Mouse (Mus musculus) heart, embryonic 11.5 days (tissue): ENCODE measurements around the gene Nexn. TPM values are rescaled to one million over a fixed set of nuclear protein-coding genes. Genes with fewer than 3 reads are reported as not detected.
A peak's percentile ranks its signal among the peaks of the same experiment; 100 is the strongest.

Experiments used
- ATAC-seq: fragments of 200-750 bp; cut with Nextera tagmentation; replicated peaks from 2 replicates; pipeline ENCODE4 v1.8.0; 2017; ENCODE audit warnings: moderate library complexity; ENCODE audit not compliant: insufficient number of reproducible peaks, low FRiP score, low TSS enrichment
- H3K27ac ChIP-seq: fragments of 300-500 bp; sonication (generic); 2 replicates; pipeline ENCODE4 v1.5.1; 2014; ENCODE audit warnings: mild to moderate bottlenecking, low read depth, low read length
- H3K27me3 ChIP-seq: fragments of 300-500 bp; sonication (generic); 2 replicates; pipeline ENCODE4 v1.6.1; 2014; ENCODE audit warnings: mild to moderate bottlenecking, low read length, mixed read lengths; ENCODE audit not compliant: control insufficient read depth, insufficient read depth
- H3K36me3 ChIP-seq: fragments of 300-500 bp; sonication (generic); 2 replicates; pipeline ENCODE4 v1.6.1; 2014; ENCODE audit warnings: mild to moderate bottlenecking, low read length, moderate library complexity, mixed read lengths; ENCODE audit not compliant: control insufficient read depth, insufficient read depth
- H3K4me1 ChIP-seq: fragments of 300-500 bp; sonication (generic); 2 replicates; pipeline ENCODE4 v1.6.1; 2014; ENCODE audit warnings: low read length; ENCODE audit not compliant: control insufficient read depth, insufficient read depth
- H3K4me2 ChIP-seq: fragments of 300-500 bp; sonication (generic); 2 replicates; pipeline ENCODE4 v1.6.1; 2014; ENCODE audit warnings: mild to moderate bottlenecking, moderate library complexity
- H3K4me3 ChIP-seq: fragments of 300-500 bp; sonication (generic); 2 replicates; pipeline ENCODE4 v1.5.1; 2014; ENCODE audit warnings: low read depth, low read length
- H3K9ac ChIP-seq: fragments of 300-500 bp; sonication (generic); 2 replicates; pipeline ENCODE4 v1.6.1; 2014; ENCODE audit warnings: mild to moderate bottlenecking, low read depth, low read length, moderate library complexity
- H3K9me3 ChIP-seq: fragments of 300-500 bp; sonication (generic); replicated peaks from 2 replicates; pipeline ENCODE4 v1.6.1; 2016; ENCODE audit warnings: low read length; ENCODE audit not compliant: control insufficient read depth
- WGBS: fragments of 180-500 bp; shearing (Covaris S2); extraction: QIAGEN DNeasy Blood & Tissue Kit; methylation state at CpG from one replicate; pipeline ENCODE4 v1.1.7; 2014; ENCODE audit not compliant: insufficient replicate concordance; 5-methylcytosine and 5-hydroxymethylcytosine counted together
- polyA plus RNA-seq: library from polyadenylated mRNA; unstranded; fragments of >200 nt; fragmentation: Nextera tagmentation; extraction: Ambion mirVana; gene quantifications from 2 replicates; pipeline ENCODE4 v1.2.1, GENCODE M21; 2014

Gene Nexn
- polyA plus RNA-seq, 1 experiment from 2014 or later = 210 TPM

GRCm38 (mm10) chr3:152302991-152303390 is 36.8 kb upstream of the Nexn start:
- Histone ChIP-seq H3K27ac (peak overlapping the region; percentile 86; the same call in 1 of the 2 replicates), H3K36me3 (no peaks in the 10 kb centered on the region; the same call in 1 of the 2 replicates), H3K9me3 (no peaks in the 10 kb centered on the region), H3K9ac (no peak overlapping the region), H3K4me2 (no peak overlapping the region), H3K4me3 (no peak overlapping the region), H3K27me3 (no peaks in the 10 kb centered on the region), H3K4me1 (peaks cover 34% of the 10 kb centered on the region)
- 47% methylated on average over 9 of the region's 9 CpGs for WGBS
- no peak for ATAC-seq

GRCm38 (mm10) chr3:152300376-152301337 is 34.5 kb upstream of the Nexn start:
- H3K4me1 ChIP-seq = peaks cover 23% of the 10 kb centered on the region
- no peaks in the 10 kb centered on the region for H3K9me3 ChIP-seq
- H3K9ac ChIP-seq = no peak overlapping the region
- H3K27ac ChIP-seq = no peak overlapping the region
- H3K36me3 ChIP-seq = peaks cover 9% of the 10 kb centered on the region
- 91% methylated on average over 14 of the region's 14 CpGs for WGBS
- no peak overlapping the region for H3K4me2 ChIP-seq
- ATAC-seq = no peak
- H3K4me3 ChIP-seq = no peak overlapping the region
- H3K27me3 ChIP-seq = no peaks in the 10 kb centered on the region

GRCm38 (mm10) chr3:152295896-152296295 is 29.7 kb upstream of the Nexn start:
- ATAC-seq = no peak
- peaks cover 8% of the 10 kb centered on the region; the same call in 1 of the 2 replicates for H3K4me1 ChIP-seq
- peaks cover 13% of the 10 kb centered on the region for H3K36me3 ChIP-seq
- H3K27ac ChIP-seq = no peak overlapping the region
- H3K4me2 ChIP-seq = no peak overlapping the region
- no peaks in the 10 kb centered on the region for H3K9me3 ChIP-seq
- no peaks in the 10 kb centered on the region for H3K27me3 ChIP-seq
- no peak overlapping the region for H3K9ac ChIP-seq
- no peak overlapping the region for H3K4me3 ChIP-seq
- WGBS = 89% methylated on average over 5 of the region's 5 CpGs

GRCm38 (mm10) chr3:152294400-152294799 is 28.2 kb upstream of the Nexn start:
- no peak for ATAC-seq
- no peak overlapping the region for H3K27ac ChIP-seq
- H3K27me3 ChIP-seq = no peaks in the 10 kb centered on the region
- H3K4me1 ChIP-seq = peaks cover 8% of the 10 kb centered on the region; the same call in 1 of the 2 replicates
- H3K4me3 ChIP-seq = no peak overlapping the region
- WGBS = 71% methylated on average over 3 of the region's 3 CpGs
- H3K4me2 ChIP-seq = no peak overlapping the region
- no peak overlapping the region for H3K9ac ChIP-seq
- H3K9me3 ChIP-seq = no peaks in the 10 kb centered on the region
- peaks cover 17% of the 10 kb centered on the region for H3K36me3 ChIP-seq

GRCm38 (mm10) chr3:152293530-152294181 is 27.5 kb upstream of the Nexn start:
- H3K4me1 ChIP-seq = peaks cover 8% of the 10 kb centered on the region; the same call in 1 of the 2 replicates
- peaks cover 17% of the 10 kb centered on the region for H3K36me3 ChIP-seq
- H3K4me2 ChIP-seq = no peak overlapping the region
- no peak overlapping the region for H3K4me3 ChIP-seq
- 58% methylated on average over 13 of the region's 13 CpGs for WGBS
- no peaks in the 10 kb centered on the region for H3K27me3 ChIP-seq
- ATAC-seq = no peak
- H3K27ac ChIP-seq = 0 out of 2 replicates have a peak overlapping the region, but pooled peaks have one; percentile 0
- no peaks in the 10 kb centered on the region for H3K9me3 ChIP-seq
- H3K9ac ChIP-seq = no peak overlapping the region

GRCm38 (mm10) chr3:152291895-152292294 is 25.7 kb upstream of the Nexn start:
- WGBS = 83% methylated on average over 6 of the region's 6 CpGs
- no peak overlapping the region for H3K27ac ChIP-seq
- no peak overlapping the region for H3K4me2 ChIP-seq
- no peaks in the 10 kb centered on the region for H3K9me3 ChIP-seq
- no peaks in the 10 kb centered on the region for H3K27me3 ChIP-seq
- no peak for ATAC-seq
- H3K4me1 ChIP-seq = peaks cover 8% of the 10 kb centered on the region; the same call in 1 of the 2 replicates
- H3K4me3 ChIP-seq = no peak overlapping the region
- H3K9ac ChIP-seq = no peak overlapping the region
- peaks cover 16% of the 10 kb centered on the region for H3K36me3 ChIP-seq

- Histone ChIP-seq H3K9me3 (no peaks in the 10 kb centered on the region), H3K4me2 (no peak overlapping the region), H3K4me3 (no peak overlapping the region), H3K9ac (no peak overlapping the region), H3K27me3 (no peaks in the 10 kb centered on the region), H3K4me1 (peaks cover 8% of the 10 kb centered on the region; the same call in 1 of the 2 replicates), H3K27ac (no peak overlapping the region), H3K36me3 (peaks cover 10% of the 10 kb centered on the region)
- no peak for ATAC-seq
- 88% methylated on average over 17 of the region's 17 CpGs for WGBS
Observed at GRCm38 (mm10) chr3:152290175-152290798, 24.1 kb upstream of the Nexn start.

- Histone ChIP-seq H3K4me3 (no peak overlapping the region), H3K36me3 (peaks cover 13% of the 10 kb centered on the region), H3K9ac (no peak overlapping the region), H3K27ac (no peak overlapping the region), H3K4me2 (no peak overlapping the region), H3K27me3 (no peaks in the 10 kb centered on the region), H3K4me1 (peaks cover 8% of the 10 kb centered on the region; the same call in 1 of the 2 replicates), H3K9me3 (no peaks in the 10 kb centered on the region)
- no peak for ATAC-seq
- 92% methylated on average over 4 of the region's 4 CpGs for WGBS
Observed at GRCm38 (mm10) chr3:152288740-152289139, 22.6 kb upstream of the Nexn start.
